Mouse (Mus musculus): ENCODE measurements around the gene Fam24b.

GRCm38 (mm10) chr7:131331688-131332087 lies 2.4 kb upstream of the Fam24b start:
- TF ChIP-seq CTCF (IDR thresholded peaks at IDR 0.05; ENCODE audit: borderline replicate concordance, extremely low read depth, insufficient read depth, insufficient read length), result no peak
- no peak for TF ChIP-seq POLR2A (IDR thresholded peaks at IDR 0.05; ENCODE audit: borderline replicate concordance, extremely low read depth, insufficient read depth, insufficient read length, poor library complexity, severe bottlenecking)
